Mouse (Mus musculus) MEL (cell line): Measurements from ENCODE around the gene Nek11. TPM values are rescaled to one million over a fixed set of nuclear protein-coding genes. Genes with fewer than 3 reads are reported as not detected.

Experiments used
- DNase-seq: peaks from one replicate; pipeline ENCODE4 v3.0.0; 2011; ENCODE audit warnings: low read depth, low spot score
- H3K27ac ChIP-seq: 2 replicates; pipeline ENCODE4 v1.5.1; 2012; ENCODE audit warnings: low read depth, mild to moderate bottlenecking, control low read depth, low read length, moderate library complexity; ENCODE audit not compliant: control insufficient read depth
- H3K27me3 ChIP-seq, 2 experiments: fragments of 150-350 bp in 1 of 2; sonication (generic) in 1 of 2; 2 replicates each; pipeline ENCODE4 v1.6.1; 2012; ENCODE audit warnings: low read length in 2 of 2, mild to moderate bottlenecking in 2 of 2, improper control_type of control experiment in 1 of 2, moderate library complexity in 1 of 2; ENCODE audit not compliant: insufficient read depth in 2 of 2, control insufficient read depth in 1 of 2
- H3K36me3 ChIP-seq, 2 experiments: 2 replicates each; pipeline ENCODE4 v1.6.1; 2012 to 2014; ENCODE audit warnings: low read length in 2 of 2, improper control_type of control experiment in 1 of 2, inconsistent platforms in 1 of 2, mild to moderate bottlenecking in 1 of 2; ENCODE audit not compliant: insufficient read depth in 2 of 2, control insufficient read depth in 1 of 2
- H3K4me1 ChIP-seq, 2 experiments: fragments of 150-350 bp in 1 of 2; sonication (generic) in 1 of 2; 2 replicates each; pipeline ENCODE4 v1.6.1; 2012; ENCODE audit warnings: low read length in 2 of 2, improper control_type of control experiment in 1 of 2, mild to moderate bottlenecking in 1 of 2; ENCODE audit not compliant: insufficient read depth in 2 of 2, control insufficient read depth in 1 of 2
- H3K4me3 ChIP-seq, 2 experiments: fragments of 150-350 bp in 1 of 2; sonication (generic) in 1 of 2; 2 replicates each; pipeline ENCODE4 v1.5.1; 2012; ENCODE audit warnings: low read depth in 2 of 2, low read length in 2 of 2, mild to moderate bottlenecking in 2 of 2, moderate library complexity in 2 of 2, control low read depth in 1 of 2, improper control_type of control experiment in 1 of 2; ENCODE audit not compliant: control insufficient read depth in 1 of 2, insufficient read depth in 1 of 2
- H3K79me2 ChIP-seq: 2 replicates; pipeline ENCODE4 v1.6.1; 2012; ENCODE audit warnings: mild to moderate bottlenecking, low read length, moderate library complexity; ENCODE audit not compliant: control insufficient read depth, poor library complexity, insufficient read depth
- H3K9ac ChIP-seq: 2 replicates; pipeline ENCODE4 v1.6.1; 2012; ENCODE audit warnings: low read depth, mild to moderate bottlenecking, control low read depth, low read length, moderate library complexity; ENCODE audit not compliant: control insufficient read depth, poor library complexity, severe bottlenecking
- H3K9me3 ChIP-seq: fragments of 150-350 bp; sonication (generic); replicated peaks from 2 replicates; pipeline ENCODE4 v1.6.1; 2012; ENCODE audit warnings: mild to moderate bottlenecking, low read length, improper control_type of control experiment, moderate library complexity; ENCODE audit not compliant: insufficient read depth
- BHLHE40 ChIP-seq: IDR thresholded peaks from 2 replicates; pipeline ENCODE4 v1.6.1; 2012; ENCODE audit warnings: low read depth, mild to moderate bottlenecking, inconsistent platforms, low read length, improper control_type of control experiment, borderline replicate concordance
- CHD2 ChIP-seq: IDR thresholded peaks from 2 replicates; pipeline ENCODE4 v1.6.1; 2011; ENCODE audit warnings: low read length, improper control_type of control experiment
- E2F4 ChIP-seq: IDR thresholded peaks from 2 replicates; pipeline ENCODE4 v1.6.1; 2011; ENCODE audit warnings: low read depth, low read length, improper control_type of control experiment, borderline replicate concordance
- EP300 ChIP-seq, 2 experiments: IDR thresholded peaks; 2 replicates each; pipeline ENCODE4 v1.6.1; 2011; ENCODE audit warnings: improper control_type of control experiment in 2 of 2, low read length in 2 of 2, low read depth in 1 of 2, mild to moderate bottlenecking in 1 of 2
- GATA1 ChIP-seq: IDR thresholded peaks from 2 replicates; pipeline ENCODE4 v1.6.1; 2011; ENCODE audit warnings: low read depth, low read length, improper control_type of control experiment
- HCFC1 ChIP-seq: IDR thresholded peaks from 2 replicates; pipeline ENCODE4 v1.6.1; 2012; ENCODE audit warnings: low read depth, mild to moderate bottlenecking, inconsistent platforms, low read length, improper control_type of control experiment, moderate library complexity
- KAT2A ChIP-seq: conservative IDR thresholded peaks from 2 replicates; pipeline ENCODE4 v1.6.1; 2012; ENCODE audit warnings: low read depth, low read length, improper control_type of control experiment, inconsistent platforms
- MAZ ChIP-seq: IDR thresholded peaks from 2 replicates; pipeline ENCODE4 v1.6.1; 2012; ENCODE audit warnings: low read depth, mild to moderate bottlenecking, inconsistent platforms, low read length, improper control_type of control experiment
- MYB ChIP-seq: IDR thresholded peaks from 2 replicates; pipeline ENCODE4 v1.6.1; 2011; ENCODE audit warnings: mild to moderate bottlenecking, low read depth, low read length, improper control_type of control experiment
- MYC ChIP-seq: IDR thresholded peaks from 2 replicates; pipeline ENCODE4 v1.6.1; 2011; ENCODE audit warnings: low read depth, mild to moderate bottlenecking, low read length, improper control_type of control experiment, moderate library complexity
- POLR2AphosphoS2 ChIP-seq: IDR thresholded peaks from 2 replicates; pipeline ENCODE4 v1.6.1; 2011; ENCODE audit warnings: low read length, improper control_type of control experiment
- POLR2AphosphoS5 ChIP-seq: IDR thresholded peaks from 2 replicates; pipeline ENCODE4 v1.6.1; 2012; ENCODE audit warnings: low read depth, borderline replicate concordance, mild to moderate bottlenecking, inconsistent platforms, low read length, moderate library complexity, mixed read lengths
- RAD21 ChIP-seq: IDR thresholded peaks from 2 replicates; pipeline ENCODE4 v1.6.1; 2011; ENCODE audit warnings: mild to moderate bottlenecking, low read depth, low read length, improper control_type of control experiment
- RCOR1 ChIP-seq: IDR thresholded peaks from 2 replicates; pipeline ENCODE4 v1.6.1; 2012; ENCODE audit warnings: low read depth, mild to moderate bottlenecking, inconsistent platforms, low read length, improper control_type of control experiment
- SIN3A ChIP-seq: IDR thresholded peaks from 2 replicates; pipeline ENCODE4 v1.6.1; 2012; ENCODE audit warnings: low read length, improper control_type of control experiment, inconsistent platforms
- SMC3 ChIP-seq: IDR thresholded peaks from 2 replicates; pipeline ENCODE4 v1.6.1; 2011; ENCODE audit warnings: low read depth, low read length, improper control_type of control experiment
- TBP ChIP-seq: IDR thresholded peaks from 2 replicates; pipeline ENCODE4 v1.8.0; 2011; ENCODE audit warnings: low read depth, low read length, improper control_type of control experiment
- TCF12 ChIP-seq: IDR thresholded peaks from 2 replicates; pipeline ENCODE4 v1.6.1; 2014; ENCODE audit warnings: low read depth, mild to moderate bottlenecking, inconsistent platforms, low read length, improper control_type of control experiment, moderate library complexity
- ZMIZ1 ChIP-seq: IDR thresholded peaks from 2 replicates; pipeline ENCODE4 v1.6.1; 2012; ENCODE audit warnings: low read depth, mild to moderate bottlenecking, inconsistent platforms, low read length, improper control_type of control experiment, moderate library complexity
- ZNF384 ChIP-seq: IDR thresholded peaks from 2 replicates; pipeline ENCODE4 v1.6.1; 2012; ENCODE audit warnings: low read depth, mild to moderate bottlenecking, inconsistent platforms, low read length, improper control_type of control experiment
- polyA plus RNA-seq, 2 experiments: library from polyadenylated mRNA; stranded (reverse) in 1 of 2; unstranded in 1 of 2; fragments of >175 nt in 1 of 2; fragments of >200 nt in 1 of 2; gene quantifications; 2 replicates each; pipeline versions ENCODE4 v1.2.1 to v1.2.4; 2012; ENCODE audit warnings: low replicate concordance in 2 of 2, low read depth in 1 of 2; ENCODE audit not compliant: insufficient read length in 2 of 2, insufficient read depth in 1 of 2, missing spikeins in 1 of 2
- total RNA-seq: library from RNA; depleted of rRNA; stranded (reverse); fragments of 300-350 nt; gene quantifications from 2 replicates; pipeline ENCODE4 v1.2.3, GENCODE M21; 2012

Nek11 gene
- total and polyA plus RNA-seq, 3 experiments, result 0.03 TPM; not detected in 2

GRCm38 (mm10) chr9:105254076-105254475, 141.2 kb downstream of the Nek11 start (continued):
- TF ChIP-seq SIN3A, result no peak
- TF ChIP-seq TBP, result no peak
- TF ChIP-seq GATA1, result no peak
- TF ChIP-seq MYC, result no peak

GRCm38 (mm10) chr9:105252349-105253041, 142.8 kb downstream of the Nek11 start:
- no peak overlapping the region for H3K4me3 ChIP-seq
- H3K9me3 ChIP-seq, result no peaks in the 10 kb centered on the region

GRCm38 (mm10) chr9:105251256-105251655, 144.1 kb downstream of the Nek11 start:
- no peak for DNase-seq
- Histone ChIP-seq H3K4me1 (no peaks in the 10 kb centered on the region), H3K27me3 (no peaks in the 10 kb centered on the region)
- TF ChIP-seq SMC3, result no peak
- no peak for TF ChIP-seq RCOR1
- TF ChIP-seq ZMIZ1, result no peak
- no peak for TF ChIP-seq RAD21
- no peak for TF ChIP-seq ZNF384
- TF ChIP-seq GATA1, result no peak
- TF ChIP-seq EP300 (IDR thresholded peaks at IDR 0.05; ENCODE audit: low read depth in 1 of 2, low read length in 2 of 2), result no peak
- no peak for TF ChIP-seq POLR2AphosphoS5
- no peak for TF ChIP-seq BHLHE40
- no peak for TF ChIP-seq POLR2AphosphoS2
- TF ChIP-seq TCF12, result no peak
- TF ChIP-seq, all 39 proteins: peak for 0
- Histone ChIP-seq H3K4me3 (no peak overlapping the region), H3K27ac (no peak overlapping the region), H3K79me2 (no peaks in the 10 kb centered on the region), H3K9me3 (no peaks in the 10 kb centered on the region), H3K9ac (no peak overlapping the region), H3K36me3 (no peaks in the 10 kb centered on the region)

More at GRCm38 (mm10) chr9:105252349-105253041, 142.8 kb downstream of the Nek11 start:
- no peak for DNase-seq
- Histone ChIP-seq H3K79me2 (no peaks in the 10 kb centered on the region), H3K36me3 (no peaks in the 10 kb centered on the region), H3K27me3 (no peaks in the 10 kb centered on the region), H3K4me1 (no peaks in the 10 kb centered on the region), H3K9ac (no peak overlapping the region), H3K27ac (no peak overlapping the region)
- no peak for TF ChIP-seq EP300 (IDR thresholded peaks at IDR 0.05; ENCODE audit: low read depth in 1 of 2, low read length in 2 of 2)
- TF ChIP-seq CHD2, result no peak
- no peak for TF ChIP-seq KAT2A
- no peak for TF ChIP-seq E2F4
- no peak for TF ChIP-seq SIN3A
- TF ChIP-seq RCOR1, result no peak
- no peak for TF ChIP-seq BHLHE40
- TF ChIP-seq POLR2AphosphoS5, result no peak
- TF ChIP-seq MAZ, result no peak
- TF ChIP-seq POLR2AphosphoS2, result no peak
- no peak for TF ChIP-seq HCFC1
- no peak for TF ChIP-seq TBP
- no peak for TF ChIP-seq MYB
